Mouse (Mus musculus) embryo, embryonic 10 days (tissue): ENCODE measurements around the gene Ppp1r3d.

Source experiments
- DNase-seq: peaks from one replicate; pipeline ENCODE4 v3.0.0-alpha.2; 2015; ENCODE audit warnings: low spot score

The Ppp1r3d gene

GRCm38 (mm10) chr2:178413481-178414260 is 601 bp downstream of the Ppp1r3d start:
- no peak for DNase-seq

GRCm38 (mm10) chr2:178413081-178413480 is 1.2 kb downstream of the Ppp1r3d start:
- no peak for DNase-seq

GRCm38 (mm10) chr2:178412598-178412997 is 1.7 kb downstream of the Ppp1r3d start:
- DNase-seq, result no peak

GRCm38 (mm10) chr2:178410286-178410685 is 4.0 kb downstream of the Ppp1r3d start:
- no peak for DNase-seq

- DNase-seq, result no peak
These were observed 5.2 kb downstream of the Ppp1r3d start for GRCm38 (mm10) chr2:178409024-178409423.

- DNase-seq, result no peak
These were observed 7.0 kb downstream of the Ppp1r3d start, which contains the start of gene Sycp2 for GRCm38 (mm10) chr2:178407053-178407815. Sycp2 (minus strand) TSS chr2:178407685.
